Mouse (Mus musculus) gonadal fat pad, adult 2 months (tissue): ENCODE data around the gene Synpr. TPM values are rescaled to one million over a fixed set of nuclear protein-coding genes. Genes with fewer than 3 reads are reported as not detected.
"Not testable (repeated sequence)": the region's sequence is repeated elsewhere in the genome, so short reads cannot be mapped to it uniquely, and the experiment has no call there.

Source experiments
- DNase-seq: peaks from one replicate; pipeline ENCODE4 v3.0.0-alpha.2; 2012; ENCODE audit warnings: low read depth
- polyA plus RNA-seq: library from polyadenylated mRNA; depleted of rRNA; stranded (reverse); fragments of >200 nt; gene quantifications from 2 replicates; pipeline ENCODE4 v1.2.3, GENCODE M21; 2012; rRNA removed

Synpr gene
- polyA plus RNA-seq = 0.45 and 1.6 TPM in 2 replicates

DNA sequence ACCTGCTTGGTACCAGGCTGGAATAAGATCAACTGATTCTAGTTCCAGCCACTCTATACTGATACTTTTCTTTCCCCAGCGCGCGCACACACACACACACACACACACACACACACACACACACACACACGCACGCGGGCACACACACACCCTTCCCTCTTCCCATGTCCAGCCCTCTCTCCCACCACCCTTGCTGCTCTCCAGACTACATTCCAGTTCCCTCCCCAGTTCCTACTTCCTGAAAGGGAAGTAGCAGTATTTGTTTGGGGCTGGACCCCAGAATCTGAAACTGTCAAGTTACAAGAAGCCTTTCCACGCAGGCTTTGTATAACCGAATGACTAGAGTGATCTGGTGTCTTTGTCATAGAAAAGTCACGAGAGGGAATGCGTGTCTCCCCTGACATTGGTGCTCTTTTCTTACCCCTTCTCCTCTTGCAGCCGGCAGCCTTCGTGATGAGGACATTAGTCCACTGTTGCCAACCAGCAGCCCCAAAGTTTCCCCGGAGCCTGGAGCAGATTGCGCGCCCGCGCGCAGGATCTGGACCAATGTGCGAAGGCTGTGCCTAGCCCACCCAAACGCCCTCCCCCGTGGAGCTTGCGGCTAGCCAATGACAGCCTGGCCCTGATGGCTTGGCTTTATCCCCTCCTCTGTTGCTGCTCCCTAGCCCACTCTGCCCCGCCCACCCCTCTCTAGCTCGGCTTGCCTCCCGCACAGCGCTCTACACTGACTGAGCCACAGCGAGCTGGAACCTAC, at the start of gene Synpr:
Synpr (plus strand) TSS at position 690 of the 754 bp plus-strand sequence.
- DNase-seq = no peak

GRCm38 (mm10) chr14:13236929-13237328, 47.7 kb upstream of the Synpr start:
- DNase-seq = no peak

DNA sequence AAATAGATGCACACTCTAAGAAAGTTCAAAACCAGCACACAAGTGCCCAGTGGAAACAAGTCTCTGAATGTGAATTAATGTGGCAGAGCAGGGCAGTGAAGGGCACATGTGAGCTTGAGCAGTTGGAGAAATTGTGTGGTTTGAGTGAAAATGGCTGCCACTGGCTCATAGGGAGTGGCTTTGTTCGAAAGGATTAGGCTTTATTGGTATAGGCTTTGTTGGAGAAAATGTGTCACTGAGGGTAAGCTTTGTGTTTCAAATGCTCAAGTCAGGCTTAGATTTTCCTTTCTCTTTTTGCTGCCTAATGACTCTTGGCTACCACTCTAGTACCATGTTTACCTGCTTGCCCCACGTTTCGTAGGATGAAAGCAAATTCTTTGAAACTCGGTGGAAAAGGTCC, 37.1 kb upstream of the Synpr start:
- DNase-seq = no peak

DNA sequence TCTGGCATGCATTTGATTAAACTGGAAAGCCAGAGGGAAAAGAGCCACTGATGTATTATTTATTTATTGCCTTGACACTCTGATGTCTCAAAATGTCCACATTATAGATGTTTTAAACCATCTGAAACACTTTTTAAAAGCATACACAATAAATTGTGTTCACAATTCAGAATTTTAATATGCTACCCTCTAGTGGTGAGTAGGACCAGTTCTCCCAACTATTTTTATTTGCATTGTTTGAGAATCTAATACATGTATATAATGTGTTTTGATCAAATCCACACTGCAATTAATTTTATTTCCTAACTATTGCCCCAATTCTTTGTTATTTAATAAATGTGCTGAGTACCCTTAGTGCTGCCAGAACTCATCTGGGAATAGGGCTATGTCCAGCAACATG, 35.2 kb upstream of the Synpr start:
- DNase-seq = no peak

DNA sequence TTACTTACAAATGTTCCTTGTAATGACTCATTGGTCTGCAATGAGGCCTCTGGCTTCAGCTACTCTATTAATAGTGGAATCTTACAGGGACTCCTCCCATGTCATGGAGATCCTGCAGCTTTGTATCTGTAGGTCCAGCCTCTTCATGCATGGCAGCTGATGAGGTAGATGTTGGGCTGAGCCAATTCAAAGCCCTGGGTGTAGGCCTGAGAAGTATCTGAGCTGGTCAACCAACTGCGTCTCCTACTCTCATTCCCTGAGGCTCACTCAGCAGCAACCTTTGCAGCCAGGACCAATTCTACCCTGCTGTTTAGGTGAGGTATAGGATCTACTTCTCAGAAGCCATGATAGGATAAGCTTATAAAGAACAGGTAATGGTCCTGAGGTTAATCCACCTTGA, 32.0 kb upstream of the Synpr start:
- no peak for DNase-seq

DNA sequence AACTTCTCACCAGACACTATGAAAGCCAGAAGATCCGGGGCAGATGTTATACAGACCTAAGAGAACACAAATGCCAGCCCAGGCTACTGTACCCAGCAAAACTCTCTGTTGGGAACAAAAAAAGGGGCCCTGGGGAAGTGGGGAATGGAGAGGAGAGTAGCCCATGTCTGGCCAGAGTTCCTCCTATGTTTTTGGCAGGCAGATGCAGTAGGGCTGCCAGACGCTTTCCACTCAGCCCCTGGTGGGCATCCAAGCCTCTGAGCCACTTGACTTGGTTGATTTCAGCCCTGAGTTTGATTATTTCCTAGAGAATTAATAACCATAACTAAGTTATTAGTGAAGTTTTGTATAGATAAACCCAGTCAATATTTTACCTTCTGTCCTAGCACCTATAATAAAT, 29.8 kb upstream of the Synpr start:
- not testable (repeated sequence) for DNase-seq

DNA sequence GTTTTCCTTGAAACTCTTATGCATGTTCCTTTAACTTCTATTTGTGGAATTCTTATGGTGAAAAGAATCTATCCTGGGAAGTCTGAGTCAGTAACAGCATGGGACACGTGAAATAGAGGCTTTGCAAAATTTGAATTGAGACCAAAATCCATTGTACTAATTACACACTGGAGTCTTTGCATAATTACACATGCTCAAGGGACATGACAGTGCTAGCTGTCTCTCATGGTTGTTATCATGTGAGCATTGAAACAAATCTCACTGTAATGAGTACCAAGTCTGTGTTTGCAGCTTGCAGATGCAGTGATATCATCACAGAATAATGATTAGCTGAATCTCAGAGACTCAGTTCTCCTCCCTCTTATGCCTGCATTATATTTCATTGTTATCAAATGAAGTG, 22.2 kb upstream of the Synpr start:
- DNase-seq = no peak

- DNase-seq = no peak
Measured at GRCm38 (mm10) chr14:13266331-13266730, 18.2 kb upstream of the Synpr start.

- DNase-seq = no peak
Measured at GRCm38 (mm10) chr14:13267181-13267580, 17.4 kb upstream of the Synpr start.

GRCm38 (mm10) chr14:13283211-13283610, 1.4 kb upstream of the Synpr start:
- no peak for DNase-seq

DNA sequence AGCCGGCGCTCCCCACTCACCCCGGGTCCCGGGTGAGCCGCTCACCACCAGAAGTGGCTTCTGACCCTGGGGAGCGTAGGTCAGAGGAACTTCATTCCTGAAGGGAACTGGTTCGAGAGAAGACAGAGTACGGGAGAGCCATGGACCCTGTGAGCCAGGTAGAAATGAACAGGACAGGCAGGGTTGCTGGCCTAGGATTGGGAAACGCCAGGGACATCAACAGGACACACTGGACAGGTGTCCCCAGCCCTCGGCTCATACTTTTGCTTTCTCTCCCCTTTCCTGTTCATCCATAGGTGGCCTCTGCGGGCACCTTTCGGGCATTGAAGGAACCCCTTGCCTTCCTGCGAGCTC, 242 bp downstream of the Synpr start:
- DNase-seq = no peak

GRCm38 (mm10) chr14:13285341-13286130, 956 bp downstream of the Synpr start:
- no peak for DNase-seq

DNA sequence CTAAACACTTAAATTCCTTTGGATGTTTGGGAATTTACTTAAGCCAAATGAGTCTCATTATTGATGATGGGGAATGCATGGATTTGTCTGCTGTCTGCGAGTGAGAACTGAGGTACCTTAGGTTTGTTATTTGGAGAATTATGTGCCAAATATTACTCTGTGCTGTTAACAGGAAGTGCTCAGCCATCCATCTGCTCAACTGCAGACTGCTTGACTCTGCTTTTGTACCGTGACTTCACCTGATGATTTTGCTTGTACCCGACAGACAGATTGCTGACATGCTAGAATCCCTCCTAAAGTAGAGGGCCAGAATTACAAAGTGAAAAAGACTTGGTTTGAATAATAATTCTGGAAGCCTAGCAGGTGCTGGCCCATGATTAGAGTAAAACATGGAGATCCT, 9.6 kb downstream of the Synpr start:
- no peak for DNase-seq

GRCm38 (mm10) chr14:13314323-13314722, 29.7 kb downstream of the Synpr start:
- no peak for DNase-seq

- DNase-seq = no peak
Measured at GRCm38 (mm10) chr14:13328461-13328860, 43.9 kb downstream of the Synpr start.

DNA sequence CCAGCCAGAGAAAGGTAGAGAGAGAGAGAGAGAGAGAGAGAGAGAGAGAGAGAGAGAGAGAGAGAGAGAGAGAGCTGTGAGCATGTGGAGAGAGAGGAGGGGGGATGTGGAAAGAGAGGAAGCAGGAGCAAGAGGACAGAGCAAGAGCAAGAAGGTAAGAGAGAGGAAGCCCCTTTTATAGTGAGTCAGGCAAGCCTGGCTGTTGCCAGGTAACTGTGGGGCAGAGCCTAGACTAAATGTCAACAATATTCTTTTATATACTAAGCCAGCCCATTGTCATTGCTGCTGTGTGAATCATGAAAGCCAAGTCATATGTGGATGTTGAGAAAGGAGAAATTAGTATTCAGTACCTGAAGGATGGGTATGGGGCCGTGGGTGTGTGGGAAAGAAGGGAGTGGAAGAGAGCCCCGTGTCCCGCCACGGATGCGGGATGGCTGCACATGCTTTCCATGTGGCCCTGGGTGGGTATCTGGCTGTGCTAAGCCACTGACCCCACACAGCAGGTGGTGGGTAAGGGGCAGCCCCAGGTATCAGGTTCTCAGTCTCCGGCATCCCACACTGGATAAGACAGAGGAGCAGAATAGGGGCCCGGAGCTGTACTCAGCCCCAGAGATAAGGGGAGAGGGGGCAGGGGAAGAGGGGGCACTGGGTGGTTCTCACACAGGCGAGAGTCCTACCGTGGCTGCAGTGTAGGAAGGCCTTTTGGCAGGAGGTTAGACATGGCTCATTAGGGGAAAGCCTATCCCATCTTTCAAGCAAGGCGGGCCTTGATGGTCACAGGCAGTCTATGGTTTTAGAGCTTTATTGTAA, 48.1 kb downstream of the Synpr start:
- DNase-seq = no peak

DNA sequence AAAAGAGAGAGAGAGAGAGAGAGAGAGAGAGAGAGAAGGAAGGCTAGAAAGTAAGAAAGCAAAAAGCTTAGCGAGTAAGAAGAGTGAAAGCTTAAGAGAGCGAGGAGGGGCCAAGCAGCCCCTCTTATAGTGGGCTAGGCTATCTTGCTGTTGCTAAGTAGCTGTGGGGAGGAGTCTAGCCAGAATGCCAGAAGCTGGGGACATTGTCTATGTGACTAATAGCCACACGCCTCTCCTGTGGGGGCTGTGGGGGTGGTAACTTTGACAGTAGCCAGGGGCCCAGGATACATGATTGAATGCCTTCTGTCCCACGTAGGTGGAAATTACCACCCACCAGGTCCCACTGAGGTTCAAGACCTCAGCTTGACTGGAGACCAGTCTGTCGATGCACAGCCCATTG, 48.8 kb downstream of the Synpr start:
- no peak for DNase-seq

DNA sequence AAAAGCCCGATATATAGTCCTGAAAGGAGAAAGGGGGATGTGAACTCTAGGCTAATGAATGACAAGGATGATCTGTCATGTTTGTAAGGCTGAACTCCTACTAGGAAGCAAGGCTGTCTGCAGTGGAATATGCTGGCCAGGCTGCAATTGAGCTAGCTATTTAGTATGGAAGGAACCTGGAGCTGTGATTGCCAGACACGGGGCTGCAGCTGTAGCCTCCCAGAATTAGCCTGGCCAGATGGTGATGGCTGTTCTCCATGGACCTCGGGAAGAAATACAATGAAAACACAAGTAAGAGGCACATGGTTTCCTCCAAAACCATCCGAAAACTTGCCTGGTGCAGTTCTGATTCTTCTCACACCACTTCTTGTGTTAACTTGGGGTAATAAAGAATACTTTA, 51.6 kb downstream of the Synpr start:
- no peak for DNase-seq

DNA sequence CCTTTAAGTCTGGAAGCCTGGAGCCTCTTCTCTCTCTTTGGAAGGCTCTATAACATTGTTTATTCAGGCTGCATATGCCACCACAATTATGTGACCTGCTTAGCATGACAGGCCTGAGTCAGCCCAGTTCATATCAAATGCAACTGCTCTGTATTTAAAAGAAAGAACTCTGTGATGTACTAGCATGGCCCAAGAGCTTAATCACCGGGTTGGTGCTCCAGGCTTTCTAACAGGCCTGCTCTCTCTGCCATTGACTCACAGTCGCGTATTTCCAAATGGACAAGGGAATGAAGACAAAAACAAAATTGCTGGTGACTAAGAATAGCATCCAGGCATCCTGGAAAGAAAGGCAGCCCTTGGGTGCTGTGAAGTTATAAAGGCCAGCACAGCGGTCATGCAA, 56.1 kb downstream of the Synpr start:
- no peak for DNase-seq

- DNase-seq = no peak
Measured at GRCm38 (mm10) chr14:13344240-13344639, 59.7 kb downstream of the Synpr start.

DNA sequence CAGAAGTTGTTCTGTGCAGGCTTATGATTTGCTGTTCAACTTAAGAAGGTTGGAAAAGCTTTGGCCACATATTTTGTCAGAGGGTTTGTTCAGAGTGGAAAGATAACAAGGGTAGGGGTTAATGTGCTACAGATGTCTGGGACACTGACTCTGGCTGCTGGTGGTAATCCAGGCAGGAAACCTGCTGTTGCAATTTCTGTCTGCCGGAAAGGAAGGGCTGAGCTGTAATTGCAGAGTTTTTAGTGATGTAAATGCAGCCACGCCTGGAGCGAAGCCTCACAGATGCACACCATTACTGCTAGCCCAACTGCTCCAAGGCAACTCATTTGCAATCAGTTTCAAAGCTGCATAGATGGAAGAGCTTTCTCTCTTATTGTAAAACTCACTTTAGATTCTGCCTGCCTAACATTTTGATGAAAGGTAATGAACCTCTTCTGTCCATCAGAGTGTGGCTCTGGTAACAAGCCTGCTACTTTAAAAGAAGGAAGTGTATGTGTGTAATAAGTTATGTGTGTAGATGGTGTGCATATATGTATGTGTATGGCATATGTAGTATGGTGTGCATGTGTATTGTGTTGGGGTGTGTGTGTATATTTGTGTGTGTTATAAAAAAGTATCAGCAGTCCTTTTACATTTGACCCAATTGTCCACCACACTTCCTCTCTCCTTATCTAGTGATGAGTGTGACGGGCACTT, 64.7 kb downstream of the Synpr start:
- DNase-seq = no peak

DNA sequence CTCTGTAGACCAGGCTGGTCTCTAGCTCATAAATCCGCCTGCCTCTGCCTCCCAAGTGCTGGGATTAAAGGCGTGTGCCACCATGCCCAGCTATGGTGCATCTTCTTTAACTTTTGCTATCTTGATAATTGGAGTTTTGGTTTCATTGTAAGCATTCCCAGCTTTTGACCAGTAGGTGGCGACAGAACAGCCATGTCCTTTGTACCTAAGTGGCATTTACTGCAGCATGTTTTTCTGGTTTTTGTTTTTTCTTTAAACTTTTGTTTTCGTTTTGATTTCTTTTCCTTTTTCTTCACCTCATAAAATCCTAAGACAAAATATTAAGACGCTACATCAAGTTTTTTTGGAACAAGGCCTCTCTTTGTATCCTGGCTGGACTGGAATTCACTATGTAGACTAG, 69.6 kb downstream of the Synpr start:
- no peak for DNase-seq
